38 mouse cellular contexts compared by ENCODE assay signal in genomic region chr1:172497428-172497827, GRCm38 (mm10). TPM values are rescaled to one million over a fixed set of nuclear protein-coding genes. Genes with fewer than 3 reads are reported as not detected.
"Had no signal": no experiment of that assay in that cellular context is flagged by ENCODE, and none has a peak within 500 bp of the region (broad histone marks: within the 10 kb centered on the region; RNA-seq: fewer than 3 reads in every experiment).

No protein-coding gene starts in this region.

- DNase-seq: heart, postnatal 10 days; heart, postnatal 14 days; heart, postnatal 36 days; heart, postnatal 4 days; kidney, adult 11 months; kidney, adult 18-20 months; kidney, adult 2 months; kidney, adult 8-10 months; kidney, adult 9 months; kidney, postnatal 10 days; kidney, postnatal 14 days; kidney, postnatal 25 days; kidney, postnatal 36 days; kidney, postnatal 4 days; layer of hippocampus, adult 9-11 months; layer of hippocampus, postnatal 36 days had no signal

- H3K4me3 ChIP-seq: heart, embryonic 10.5 days; heart, embryonic 12.5 days; heart, embryonic 15.5 days; hindbrain, embryonic 10.5 days; hindbrain, embryonic 12.5 days; hindbrain, embryonic 13.5 days; hindbrain, embryonic 15.5 days; kidney, embryonic 15.5 days; layer of hippocampus, adult 2 months; left cerebral cortex, adult 2 months had no signal

- H3K4me2 ChIP-seq: heart, embryonic 11.5 days; heart, embryonic 12.5 days; heart, embryonic 15.5 days; hindbrain, embryonic 12.5 days; hindbrain, embryonic 13.5 days; hindbrain, embryonic 14.5 days; hindbrain, embryonic 15.5 days; kidney, embryonic 15.5 days had no signal

- H3K9ac ChIP-seq: heart, embryonic 12.5 days; heart, embryonic 15.5 days; hindbrain, embryonic 12.5 days; hindbrain, embryonic 13.5 days; hindbrain, embryonic 14.5 days; hindbrain, embryonic 15.5 days; kidney, embryonic 15.5 days had no signal

- H3K36me3 ChIP-seq: heart, embryonic 15.5 days had no signal

- ATAC-seq: hindbrain, embryonic 16.5 days; hindbrain, postnatal 0 days; inflammation-experienced regulatory T-cells, adult 6 months; intestine, embryonic 16.5 days had no signal

- H3K27me3 ChIP-seq: kidney, embryonic 15.5 days had no signal

- H3K9me3 ChIP-seq: heart, embryonic 10.5 days; heart, embryonic 12.5 days; heart, embryonic 15.5 days; hindbrain, embryonic 10.5 days; hindbrain, embryonic 12.5 days; hindbrain, embryonic 13.5 days; hindbrain, embryonic 15.5 days; kidney, embryonic 15.5 days had no signal

- H3K27ac ChIP-seq: heart, embryonic 10.5 days; heart, embryonic 15.5 days; hindbrain, embryonic 10.5 days; hindbrain, embryonic 12.5 days; hindbrain, embryonic 13.5 days; hindbrain, embryonic 14.5 days; hindbrain, embryonic 15.5 days; hindbrain, postnatal 0 days; kidney, embryonic 15.5 days; kidney, postnatal 0 days; layer of hippocampus, adult 2 months; left cerebral cortex, adult 2 months had no signal

RNA-seq across cellular contexts. Expression of gene Slamf9, which starts 22.3 kb away (rescaled TPM):
- total RNA-seq: hematopoietic stem cell, adult 5-6 weeks; hindbrain, postnatal 0 days; layer of hippocampus, postnatal 14 days; layer of hippocampus, postnatal 25 days had no signal
- polyA plus RNA-seq: hindbrain, embryonic 10.5 days; hindbrain, embryonic 13.5 days had no signal

RNA-seq across cellular contexts. Expression of gene Vsig8, which starts 58.3 kb away (rescaled TPM):
- total RNA-seq: heart, adult 8-10 months; heart, postnatal 36 days; hematopoietic stem cell, adult 5-6 weeks had no signal
- polyA plus RNA-seq: heart, embryonic 10.5 days; heart, embryonic 11.5 days; hindbrain, embryonic 10.5 days; hindbrain, embryonic 11.5 days; inflammation-experienced regulatory T-cells, adult 6 months had no signal
